Mouse (Mus musculus) urinary bladder, adult 18-20 months (tissue): ENCODE data around the gene Adat1.

Source experiments
- DNase-seq, 2 experiments: peaks; one replicate each; pipeline ENCODE4 v3.0.0; 2022; ENCODE audit warnings: low spot score in 2 of 2, mixed read lengths in 2 of 2

The Adat1 gene

GRCm38 (mm10) chr8:111968541-111968940 lies 23.6 kb downstream of the Adat1 start:
- DNase-seq = no peak

DNA sequence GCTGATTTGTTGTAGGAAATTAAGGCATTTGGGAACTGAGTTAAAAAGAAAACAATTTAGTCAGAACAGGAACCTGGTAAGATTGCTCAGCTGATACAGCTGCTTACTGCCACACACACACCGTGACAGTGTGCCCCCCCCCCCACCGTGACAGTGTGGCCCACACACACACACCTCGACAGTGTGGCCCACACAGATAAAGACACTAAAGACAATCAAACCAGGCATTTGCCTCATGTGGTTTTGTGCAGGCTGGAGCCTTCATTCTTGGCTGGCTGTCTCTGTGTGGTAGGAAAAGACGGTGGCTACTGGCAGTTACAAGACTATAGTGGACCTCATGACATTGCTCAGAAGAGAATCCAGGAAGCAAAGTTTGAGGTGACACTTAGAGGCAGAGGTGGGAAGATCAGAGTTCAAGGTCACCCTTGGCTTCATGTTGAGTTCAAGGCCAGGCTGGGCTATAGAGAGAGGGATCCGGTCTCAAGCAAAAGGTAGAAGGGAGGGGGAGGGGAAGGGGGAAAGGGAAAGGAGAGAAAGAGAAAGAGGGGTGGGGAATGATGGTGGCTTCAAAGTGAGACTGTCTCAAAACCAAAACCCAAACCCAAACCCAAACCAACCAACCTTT lies 24.7 kb downstream of the Adat1 start:
- DNase-seq = no peak

DNA sequence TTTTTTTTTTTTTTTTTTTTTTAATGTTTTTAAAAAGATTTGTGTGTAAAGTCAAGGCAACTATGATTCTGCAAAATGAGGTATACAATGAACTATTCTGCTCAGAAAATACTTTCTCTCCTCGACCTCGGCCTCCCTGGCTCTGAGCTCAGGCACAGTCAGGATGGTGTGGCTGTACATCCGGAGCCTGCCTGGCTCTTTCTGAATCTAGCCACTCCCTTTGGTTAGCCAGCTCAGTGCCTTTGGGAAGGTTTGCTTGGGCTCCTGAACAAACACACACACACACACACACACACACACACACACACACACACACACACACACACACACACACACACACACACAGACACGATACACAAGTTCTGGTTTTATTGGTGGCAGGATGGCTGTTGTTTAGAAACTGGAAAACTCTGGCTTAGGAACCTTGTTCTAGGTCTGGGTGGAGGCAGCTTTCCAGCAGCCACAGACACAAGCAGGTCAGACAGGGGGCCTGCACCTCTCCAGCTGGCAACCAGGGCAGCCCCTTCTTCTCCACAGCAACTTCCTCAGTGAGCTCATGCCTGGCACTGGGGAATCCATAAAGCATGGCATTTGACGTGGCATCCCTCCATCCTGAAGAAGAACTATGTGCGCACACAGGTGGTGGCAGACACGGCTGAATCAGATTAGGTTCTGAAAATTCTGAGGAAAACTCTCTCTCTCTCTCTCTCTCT lies 27.1 kb downstream of the Adat1 start:
- no peak for DNase-seq

DNA sequence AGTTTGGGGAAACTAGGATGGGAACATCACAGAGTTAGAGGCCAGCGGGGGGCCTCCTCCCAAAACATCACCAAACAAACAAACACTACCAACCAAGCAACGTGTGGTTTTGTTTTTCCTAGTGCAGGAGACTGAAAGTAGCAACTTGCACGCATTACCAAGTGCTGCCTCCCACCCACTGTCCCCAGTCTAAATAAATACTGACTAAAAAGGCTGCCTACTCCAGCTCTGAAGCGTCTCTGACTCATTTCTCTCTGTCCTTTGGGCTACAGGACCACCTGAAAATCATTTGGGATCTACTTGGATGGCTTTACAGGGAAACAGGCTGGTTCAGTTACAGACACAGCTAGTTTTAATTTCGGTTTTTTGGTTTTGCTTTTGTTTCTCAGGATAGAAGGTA lies 27.8 kb downstream of the Adat1 start:
- DNase-seq = no peak

GRCm38 (mm10) chr8:111963546-111963945 lies 28.6 kb downstream of the Adat1 start:
- DNase-seq = no peak

DNA sequence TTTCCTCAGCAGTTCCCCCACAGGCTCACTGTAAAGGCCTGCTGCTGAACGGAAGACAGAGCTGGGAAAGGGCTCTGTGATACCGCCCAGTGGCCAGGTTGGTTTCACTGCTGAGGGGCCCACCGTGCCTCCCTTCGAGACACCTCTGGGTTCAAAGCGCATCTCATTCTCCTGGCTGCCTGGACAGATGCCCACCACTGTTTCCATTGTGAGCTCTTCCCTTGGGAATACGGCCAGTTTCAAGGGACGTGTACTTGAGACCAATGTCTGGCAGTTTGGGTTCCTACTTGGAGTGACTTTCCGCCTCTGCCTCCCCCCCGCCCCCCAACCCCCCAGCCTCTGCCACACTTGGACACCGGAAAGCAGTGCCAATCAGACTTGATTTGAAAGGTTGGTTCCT lies 29.0 kb downstream of the Adat1 start:
- DNase-seq = no peak

DNA sequence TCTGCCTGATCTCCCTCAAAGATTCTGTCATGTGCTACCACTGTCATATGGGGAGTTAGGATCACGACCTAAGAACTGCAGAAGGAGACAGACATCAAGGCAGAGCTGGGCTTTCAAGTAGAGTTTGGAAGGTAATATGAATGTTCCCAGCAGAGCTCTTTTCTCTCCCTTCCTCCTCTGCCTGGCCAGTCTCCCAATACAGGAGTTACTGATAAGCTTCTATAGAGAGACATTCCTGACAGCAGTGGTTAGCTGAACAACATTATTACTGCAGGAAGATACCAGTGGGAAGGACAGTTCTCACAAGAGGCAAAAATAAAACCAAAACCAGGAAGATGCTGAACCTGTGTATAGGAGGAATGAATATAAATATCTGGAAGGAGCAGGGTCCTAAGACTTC lies 29.5 kb downstream of the Adat1 start:
- DNase-seq = no peak

- DNase-seq = no peak
These were observed 30.8 kb downstream of the Adat1 start for GRCm38 (mm10) chr8:111961330-111961729.

- DNase-seq = no peak
These were observed 31.3 kb downstream of the Adat1 start for GRCm38 (mm10) chr8:111960591-111961321.

GRCm38 (mm10) chr8:111957231-111957630 lies 34.9 kb downstream of the Adat1 start:
- DNase-seq = no peak

- DNase-seq = no peak
These were observed 36.2 kb downstream of the Adat1 start for GRCm38 (mm10) chr8:111955879-111956278.

DNA sequence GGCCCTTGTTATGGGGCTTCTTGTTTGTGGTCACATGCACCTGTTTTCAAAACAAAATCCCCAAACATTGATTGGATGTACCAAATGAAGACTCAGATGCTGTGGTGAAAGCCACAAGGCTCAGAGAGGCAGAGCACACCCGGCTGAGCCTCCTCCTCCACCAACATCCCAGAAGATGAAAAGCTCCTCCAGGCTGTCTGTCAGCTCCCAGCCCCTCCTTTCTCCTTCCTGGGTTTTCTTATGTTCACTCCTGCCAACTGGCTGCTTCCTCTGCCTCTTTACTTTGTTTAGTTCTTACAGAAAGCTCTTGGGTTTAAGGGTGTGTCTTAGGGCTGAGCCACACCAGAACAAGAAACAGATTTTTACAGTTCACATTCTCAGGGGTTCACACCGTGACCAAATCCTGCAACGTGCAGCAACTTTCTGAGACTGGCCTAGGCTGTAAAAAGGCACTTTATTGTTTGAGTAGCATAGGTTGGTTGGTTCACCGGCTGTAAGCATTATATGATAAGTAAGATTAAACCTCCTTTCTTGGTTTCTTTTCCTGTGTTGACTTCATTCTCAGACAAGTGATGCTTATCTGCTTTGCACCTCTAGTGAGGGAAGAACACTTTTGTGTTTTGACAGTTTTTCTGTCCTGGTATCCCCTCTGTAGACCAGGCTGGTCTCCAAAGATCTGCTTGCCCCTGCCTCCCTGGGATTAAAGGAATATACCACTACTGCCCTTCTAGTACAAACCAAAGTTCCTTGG lies 37.1 kb downstream of the Adat1 start:
- DNase-seq = peak in 1 of 2 experiments; percentile 15

GRCm38 (mm10) chr8:111951936-111952335 lies 40.2 kb downstream of the Adat1 start:
- no peak for DNase-seq

GRCm38 (mm10) chr8:111951317-111951716 lies 40.8 kb downstream of the Adat1 start:
- no peak for DNase-seq

DNA sequence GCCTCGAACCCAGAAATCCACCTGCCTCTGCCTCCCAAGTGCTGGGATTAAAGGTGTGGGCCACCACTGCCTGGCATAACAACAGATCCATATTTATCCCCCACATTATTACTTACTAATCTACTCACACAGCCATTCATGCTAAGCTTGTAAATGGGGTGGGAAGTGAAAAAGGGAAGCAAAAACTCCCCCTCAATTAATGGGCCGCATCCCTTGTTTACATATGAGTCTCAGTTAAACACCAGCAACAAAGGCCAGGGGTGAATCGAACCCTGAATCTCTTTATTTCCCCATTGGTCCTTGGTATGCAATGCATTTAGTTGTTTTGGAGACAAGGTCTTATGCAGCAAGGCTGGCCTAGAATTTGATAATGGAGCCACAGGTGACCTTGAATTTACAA lies 41.3 kb downstream of the Adat1 start:
- DNase-seq = no peak

DNA sequence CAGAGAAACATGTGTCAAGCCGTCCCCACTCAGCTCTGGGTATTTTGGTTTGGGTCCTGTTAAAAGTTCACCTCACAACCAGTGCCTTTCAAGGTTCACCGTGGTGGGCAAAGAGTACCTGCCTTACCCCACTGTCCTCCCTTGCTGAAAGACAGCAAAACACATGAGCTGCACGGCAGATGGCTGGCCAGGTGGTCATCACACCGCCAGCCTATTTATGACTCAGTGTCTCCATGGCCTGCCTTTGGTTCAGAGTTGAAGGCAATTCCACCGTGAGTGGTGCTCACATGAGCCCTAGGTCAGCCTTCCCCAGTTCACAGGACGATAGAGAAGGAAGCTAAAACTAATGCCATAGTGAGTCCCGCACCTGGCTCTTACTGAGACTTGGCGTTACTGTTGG lies 44.1 kb downstream of the Adat1 start:
- no peak for DNase-seq

- DNase-seq = no peak
These were observed 45.0 kb downstream of the Adat1 start for GRCm38 (mm10) chr8:111947144-111947543.

- DNase-seq = no peak
These were observed 48.6 kb downstream of the Adat1 start for GRCm38 (mm10) chr8:111943544-111943943.

DNA sequence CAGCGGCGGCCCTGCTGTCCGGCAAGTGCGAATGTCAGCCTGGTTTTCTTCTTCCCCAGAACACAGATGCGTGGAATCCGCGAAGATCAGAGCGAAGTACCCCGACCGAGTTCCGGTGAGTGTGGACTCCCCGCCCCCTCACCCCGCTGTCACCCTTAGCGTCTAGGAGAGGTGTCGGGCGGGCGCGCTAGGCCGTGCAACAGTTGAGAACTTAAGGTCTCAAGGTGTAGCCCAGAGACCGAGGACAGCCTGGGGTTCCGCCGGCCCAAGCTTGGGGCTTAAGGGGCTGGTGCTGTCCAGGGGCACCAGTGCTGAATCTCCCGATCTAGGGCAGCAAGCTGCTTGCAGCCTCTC lies 51.0 kb downstream of the Adat1 start:
- DNase-seq = peak; percentile 14 to 28

DNA sequence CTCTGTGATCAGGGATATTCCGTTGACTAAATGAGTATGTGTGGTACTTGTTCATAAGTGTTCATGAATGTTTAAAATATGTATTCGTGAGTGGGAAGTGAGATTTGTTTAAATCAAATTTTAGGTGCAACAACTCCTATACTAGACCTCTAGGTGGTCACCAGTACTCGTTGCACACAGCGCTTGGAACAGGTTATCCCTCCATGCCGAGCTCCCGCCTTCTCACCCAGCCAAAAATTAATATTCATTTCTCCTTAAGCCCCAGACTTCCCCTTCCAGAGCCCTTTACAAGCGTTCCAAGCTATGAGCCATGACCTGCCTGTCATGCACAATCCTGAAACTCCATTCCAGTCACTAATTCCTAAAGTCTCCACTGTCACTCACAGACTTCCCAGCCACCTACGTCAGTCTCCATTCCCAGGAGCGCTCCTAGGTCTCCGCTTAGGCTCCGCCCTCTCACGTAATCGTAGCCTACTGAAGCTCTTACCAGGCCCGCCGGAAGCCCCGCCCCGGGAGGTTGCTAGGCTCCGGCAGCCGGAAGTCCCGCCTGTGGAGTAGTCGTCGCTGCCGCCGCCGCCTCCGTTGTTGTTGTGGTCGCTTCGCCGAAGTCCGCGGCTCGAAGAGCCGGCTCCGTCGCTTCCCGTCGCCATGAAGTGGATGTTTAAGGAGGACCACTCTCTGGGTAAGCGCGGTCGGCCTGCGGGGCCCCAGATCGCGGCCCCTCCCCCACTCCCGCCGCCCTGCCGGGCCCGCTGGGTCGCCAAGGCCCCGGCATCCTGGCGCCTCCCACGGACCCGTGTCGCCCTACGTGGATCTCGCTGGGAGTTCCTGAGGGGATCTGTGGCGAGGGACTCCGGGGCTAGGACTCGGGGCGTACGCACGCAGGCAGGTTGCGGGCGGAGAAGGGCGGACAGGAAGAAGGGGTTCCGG lies 51.7 kb downstream of the Adat1 start, which contains the start of gene Gabarapl2:
TSS of gene Gabarapl2 (plus strand) at position 533 of the 930 bp plus-strand sequence.
- DNase-seq = peak; percentile 92 to 93

DNA sequence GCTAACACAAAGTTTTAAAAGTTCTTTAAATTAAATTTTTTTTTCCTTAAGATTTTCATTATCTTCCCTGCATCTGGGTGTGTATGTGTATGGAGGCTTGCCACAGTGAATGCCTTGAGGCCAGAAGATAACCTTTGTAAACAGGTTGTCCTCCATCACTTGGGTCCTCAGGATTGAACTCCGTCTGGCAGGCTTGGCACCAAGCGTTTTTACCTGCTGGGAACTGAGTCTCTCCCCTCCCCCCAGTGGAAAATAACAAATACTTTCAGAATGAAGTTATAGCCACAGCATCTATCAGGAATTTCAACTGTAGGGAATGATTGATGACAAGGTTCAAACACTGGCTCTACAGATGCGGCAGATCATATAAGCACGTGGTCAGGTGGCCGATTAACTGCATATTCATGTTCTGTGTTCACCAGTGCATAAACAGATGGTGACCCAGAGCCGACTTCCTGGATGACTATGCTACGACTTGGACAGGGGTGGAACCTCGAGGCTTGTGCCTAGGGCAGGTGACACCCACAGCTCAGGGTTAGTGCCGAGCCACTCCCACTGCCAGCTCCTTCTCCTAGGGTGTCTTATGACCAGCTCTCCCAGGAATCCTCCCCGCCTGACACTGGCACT lies 52.5 kb downstream of the Adat1 start:
- peak; percentile 36 to 56 for DNase-seq
